Mouse (Mus musculus): ENCODE data around the gene Rap1gap2.

Gene Rap1gap2

DNA sequence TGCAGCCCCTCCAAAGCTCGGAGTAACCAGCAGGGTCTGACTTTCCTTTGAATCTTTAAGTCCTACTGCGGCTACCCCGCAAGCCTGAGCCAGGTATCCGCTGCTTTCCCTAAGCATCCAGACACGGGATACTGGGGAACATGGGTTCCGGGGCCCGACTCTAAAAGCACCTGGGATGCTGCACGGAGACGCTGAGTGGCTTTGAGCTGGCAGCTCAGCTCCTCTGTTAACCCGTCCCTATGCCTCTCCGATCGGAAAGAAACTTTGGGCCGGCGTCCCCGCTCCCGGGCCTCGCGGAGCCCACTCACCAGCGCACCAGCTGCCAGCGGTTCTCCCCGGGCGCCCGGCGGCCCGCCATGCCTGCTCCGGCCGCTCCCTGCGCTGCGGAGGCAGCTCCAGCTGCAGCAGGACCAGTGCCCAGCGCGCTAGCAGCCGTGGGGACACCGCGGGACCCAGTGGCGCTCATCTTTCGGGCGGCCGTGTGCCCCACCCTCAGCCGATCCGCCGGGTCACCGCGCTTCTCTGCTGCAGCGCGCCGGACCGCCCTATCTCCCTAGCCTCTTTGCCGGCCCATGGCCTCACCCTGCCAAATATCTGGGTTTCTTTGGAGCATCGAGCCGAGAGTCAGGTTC is at the start of gene Rap1gap2:
Rap1gap2 (minus strand) TSS at position 371 of the 632 bp plus-strand sequence.
- DNase-seq (ENCODE audit: low spot score), result no peak

DNA sequence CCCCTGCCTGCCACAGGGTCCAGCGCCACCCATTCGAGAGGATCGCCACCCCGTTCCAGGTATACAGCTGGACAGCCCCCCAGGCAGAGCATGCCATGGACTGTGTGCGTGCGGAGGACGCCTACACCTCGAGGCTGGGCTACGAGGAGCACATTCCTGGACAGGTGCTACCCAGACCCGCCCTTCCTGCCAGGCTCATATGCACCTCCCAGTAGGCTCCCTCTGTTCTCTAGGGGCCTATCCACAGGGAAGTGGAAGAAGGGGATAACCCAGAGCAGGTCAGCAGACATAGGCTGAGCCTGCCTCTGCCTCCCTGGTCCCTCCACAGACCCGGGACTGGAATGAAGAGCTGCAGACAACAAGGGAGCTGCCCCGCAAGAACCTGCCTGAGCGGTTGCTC is 49.6 kb upstream of the Rap1gap2 start:
- DNase-seq (ENCODE audit: low spot score), result no peak

DNA sequence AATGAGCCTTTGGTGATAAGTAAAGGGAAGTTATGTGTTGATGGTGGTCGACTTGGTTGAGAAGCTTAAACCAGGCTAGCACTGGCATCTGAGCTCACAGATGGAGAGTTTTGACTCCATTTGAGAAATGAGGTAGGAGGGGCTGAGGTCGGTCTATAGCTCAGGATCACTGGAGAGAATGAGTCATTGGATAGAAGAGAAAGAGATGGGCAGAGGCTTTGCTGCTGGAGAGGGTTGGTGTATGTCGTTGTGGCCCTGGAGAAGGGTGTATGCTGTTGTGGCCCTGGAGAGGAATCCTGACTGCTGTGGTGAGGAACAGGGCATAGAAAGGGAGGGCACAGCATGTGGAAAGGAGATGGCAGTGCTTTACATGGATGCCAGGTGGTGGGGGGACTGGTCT is 45.2 kb upstream of the Rap1gap2 start:
- DNase-seq (ENCODE audit: low spot score), result no peak

DNA sequence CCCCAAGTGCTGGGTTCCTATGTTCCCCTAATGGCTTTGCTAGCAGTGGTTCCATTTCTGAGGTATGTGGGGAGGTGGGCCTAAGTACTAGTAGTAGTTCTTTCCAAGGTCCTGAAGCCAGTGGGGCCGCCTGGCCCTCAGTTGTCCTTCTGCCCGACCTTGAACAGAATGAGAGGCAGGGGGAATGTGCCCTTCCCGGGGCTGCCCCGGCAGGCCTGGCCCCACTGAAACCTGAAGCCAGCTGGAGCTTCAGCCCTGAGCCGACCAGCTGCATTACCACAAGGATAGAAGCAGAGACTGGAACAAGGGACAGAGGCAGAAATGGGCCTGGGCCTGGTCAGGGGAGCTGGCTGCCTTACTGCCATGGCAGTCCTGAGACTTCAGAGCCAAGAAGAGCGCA is 42.7 kb upstream of the Rap1gap2 start:
- peak; percentile 77 for DNase-seq (ENCODE audit: low spot score)

DNA sequence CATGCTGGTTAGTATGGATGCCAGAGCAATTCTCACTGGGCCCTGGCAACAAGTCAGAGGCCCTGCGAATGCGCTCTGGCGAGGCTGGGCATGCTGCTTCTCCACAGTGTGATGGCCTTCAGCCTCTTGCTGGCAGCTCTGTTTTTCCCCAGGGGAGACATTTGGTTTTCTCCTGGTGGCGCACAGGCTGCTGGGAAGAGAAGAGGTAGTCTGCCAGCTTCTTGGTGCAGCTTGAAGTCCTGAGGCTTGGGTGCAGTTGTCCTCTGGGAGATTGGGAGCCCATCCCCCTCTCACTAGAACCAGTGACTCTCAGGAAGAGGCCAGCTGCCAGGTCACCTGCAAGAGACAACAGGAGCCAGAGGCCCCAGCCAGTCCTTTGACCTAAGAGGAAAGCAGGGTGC is 42.1 kb upstream of the Rap1gap2 start:
- peak; percentile 62 for DNase-seq (ENCODE audit: low spot score)

DNA sequence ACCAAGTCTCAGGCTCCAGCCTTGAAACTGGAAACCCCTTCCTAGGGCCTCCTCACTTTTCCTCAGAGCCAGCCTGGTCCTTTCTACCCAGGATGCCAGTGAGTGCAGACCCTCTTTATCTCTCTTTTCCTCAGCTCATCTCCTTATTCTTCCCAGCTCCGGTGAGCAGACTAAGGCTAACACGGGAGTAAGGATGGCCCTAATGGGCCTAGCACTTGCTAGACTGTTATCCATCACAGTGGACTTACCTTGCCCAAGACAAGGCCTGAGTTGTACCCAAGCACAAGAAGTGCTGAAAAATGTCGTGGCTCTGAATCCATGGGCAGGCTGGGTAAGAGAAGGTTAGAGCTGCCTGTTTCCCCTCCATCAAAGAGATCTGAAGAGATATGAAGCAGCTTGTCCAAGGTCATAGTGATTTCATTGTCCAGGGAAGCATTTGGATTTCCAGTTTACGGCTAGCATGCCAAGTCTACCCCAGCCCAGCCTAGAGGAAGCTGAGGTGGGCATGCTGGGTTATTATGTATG is 39.9 kb upstream of the Rap1gap2 start:
- no peak for DNase-seq (ENCODE audit: low spot score)

DNA sequence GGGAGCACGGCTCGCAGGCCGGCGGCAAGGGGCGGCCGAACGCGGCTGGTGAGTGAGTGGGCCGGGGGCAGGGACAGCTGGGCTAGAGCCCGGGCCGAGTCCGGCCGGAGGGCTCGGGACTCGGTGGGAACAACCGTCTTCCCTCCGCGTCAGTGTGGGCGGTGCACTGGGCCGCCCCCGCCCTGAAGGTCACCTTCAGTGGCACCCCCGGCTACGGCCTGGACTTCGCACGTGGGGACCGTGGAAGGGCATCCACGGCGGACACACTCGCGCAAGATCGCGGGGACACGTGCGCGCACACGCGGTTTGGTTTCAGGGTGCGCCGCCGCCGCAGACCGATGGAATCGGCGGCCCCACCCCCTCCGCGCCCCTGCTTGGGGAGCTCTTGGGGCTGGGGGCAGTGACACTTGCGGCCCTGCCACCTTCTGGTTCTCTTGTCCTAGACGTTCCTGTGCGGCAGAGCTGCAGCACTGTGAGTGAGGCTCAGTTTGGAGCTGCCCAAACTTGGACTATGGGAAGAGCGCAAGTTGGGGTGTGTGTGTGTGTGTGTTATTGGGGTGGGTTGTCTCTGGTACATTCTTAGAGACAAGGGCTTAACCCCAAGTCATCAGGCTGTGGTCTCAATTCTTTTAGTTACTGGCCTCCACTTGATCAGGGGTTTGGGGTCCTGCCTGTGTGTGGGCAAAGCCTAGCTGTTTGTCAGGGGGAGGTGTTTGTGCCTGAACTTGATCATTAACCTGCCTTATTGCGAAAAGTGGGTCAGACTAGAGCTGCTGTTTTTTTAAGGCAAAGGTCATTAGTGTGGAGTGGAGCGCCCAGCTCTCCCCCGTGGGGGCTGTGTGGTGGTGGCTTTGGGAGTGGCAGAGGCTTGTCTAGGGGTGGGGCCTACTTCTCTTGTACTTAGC is 39.2 kb upstream of the Rap1gap2 start:
- peak; percentile 48 for DNase-seq (ENCODE audit: low spot score)

DNA sequence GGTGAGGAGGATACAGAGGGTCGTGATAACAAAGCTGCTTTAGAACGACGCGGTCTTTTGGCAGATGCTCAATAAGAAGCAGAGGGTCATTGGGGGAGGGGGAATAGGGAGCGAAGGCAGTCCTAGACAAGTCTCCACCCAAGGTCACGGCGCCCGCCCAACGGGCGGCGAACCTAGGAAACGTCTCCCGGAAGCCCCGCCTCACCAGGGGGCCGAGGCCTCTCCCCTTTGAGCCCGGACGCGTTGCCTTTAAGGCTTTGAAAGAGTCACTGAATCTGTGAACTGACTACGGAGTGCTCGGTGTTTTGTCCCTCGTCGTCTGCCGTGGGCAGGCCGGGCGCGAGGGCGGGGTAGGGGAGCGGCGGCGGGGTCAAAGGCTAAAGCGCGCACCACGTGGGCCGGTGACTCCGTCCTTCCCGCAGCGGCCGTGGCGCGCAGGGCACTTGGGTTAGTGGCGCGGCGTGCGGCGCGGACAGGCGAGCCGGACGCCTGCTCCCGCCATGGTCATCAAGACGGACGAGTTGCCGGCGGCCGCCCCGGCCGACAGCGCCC is 38.5 kb upstream of the Rap1gap2 start, which contains the start of gene Cluh:
Cluh (plus strand) TSS at position 401 of the 552 bp plus-strand sequence.
- DNase-seq (ENCODE audit: low spot score), result peak; percentile 98

DNA sequence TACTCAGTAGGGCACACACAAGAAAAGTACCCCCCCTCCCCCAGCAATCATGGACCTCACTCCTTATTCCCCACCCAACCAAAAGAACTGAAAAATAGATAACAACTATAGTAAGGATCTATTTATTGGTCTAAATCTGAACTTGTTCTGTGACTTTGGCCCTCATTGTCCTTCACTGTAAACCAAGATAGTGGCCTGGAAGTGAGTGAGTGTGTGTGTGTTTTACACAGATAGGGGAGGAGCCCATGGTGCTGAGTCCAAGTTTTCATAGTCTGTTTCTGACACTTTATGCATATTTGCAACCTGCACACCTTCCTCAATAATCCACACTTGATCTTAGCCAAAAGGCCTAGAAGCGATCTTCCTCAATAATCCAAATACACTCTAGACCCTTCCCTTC is 38.0 kb upstream of the Rap1gap2 start:
- no peak for DNase-seq (ENCODE audit: low spot score)

DNA sequence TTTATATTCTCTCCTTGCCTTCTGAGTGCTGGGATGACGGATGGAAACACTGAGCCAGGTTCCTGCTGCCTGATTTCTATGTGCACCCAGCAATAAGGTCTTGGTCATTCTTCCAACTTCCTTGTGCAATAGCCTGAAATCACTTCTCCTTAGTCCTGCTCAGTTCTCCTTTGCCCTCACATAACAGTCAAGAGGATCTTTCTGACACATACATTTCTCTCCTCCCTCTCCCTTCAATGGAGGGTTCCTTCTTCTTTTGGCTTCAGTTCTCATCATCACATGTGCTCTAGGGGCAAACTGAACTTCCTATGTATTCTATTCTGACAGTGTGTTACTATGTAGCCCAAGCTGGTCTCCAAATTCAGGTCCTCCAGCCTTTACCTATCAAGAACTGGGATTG is 37.3 kb upstream of the Rap1gap2 start:
- no peak for DNase-seq (ENCODE audit: low spot score)

DNA sequence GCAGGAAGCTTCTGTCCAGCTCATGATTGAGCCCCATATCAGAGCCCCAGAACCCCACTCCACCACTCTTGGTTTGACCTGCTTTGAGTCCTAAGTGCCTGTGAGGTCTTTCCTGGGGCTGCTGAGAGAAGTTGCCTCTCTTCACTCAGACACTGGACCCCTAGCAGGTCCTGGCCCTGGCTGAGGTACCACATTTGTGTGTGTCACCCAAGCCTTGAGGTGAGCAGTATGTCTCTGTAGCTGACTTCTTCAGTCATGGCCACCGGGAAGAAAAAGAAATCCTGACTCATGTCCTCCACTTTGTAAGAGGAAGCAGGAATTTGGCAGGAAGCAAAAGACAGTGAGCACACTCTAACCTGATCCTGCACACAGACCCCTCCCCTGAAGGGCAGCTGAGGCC is 28.9 kb upstream of the Rap1gap2 start:
- no peak for DNase-seq (ENCODE audit: low spot score)

DNA sequence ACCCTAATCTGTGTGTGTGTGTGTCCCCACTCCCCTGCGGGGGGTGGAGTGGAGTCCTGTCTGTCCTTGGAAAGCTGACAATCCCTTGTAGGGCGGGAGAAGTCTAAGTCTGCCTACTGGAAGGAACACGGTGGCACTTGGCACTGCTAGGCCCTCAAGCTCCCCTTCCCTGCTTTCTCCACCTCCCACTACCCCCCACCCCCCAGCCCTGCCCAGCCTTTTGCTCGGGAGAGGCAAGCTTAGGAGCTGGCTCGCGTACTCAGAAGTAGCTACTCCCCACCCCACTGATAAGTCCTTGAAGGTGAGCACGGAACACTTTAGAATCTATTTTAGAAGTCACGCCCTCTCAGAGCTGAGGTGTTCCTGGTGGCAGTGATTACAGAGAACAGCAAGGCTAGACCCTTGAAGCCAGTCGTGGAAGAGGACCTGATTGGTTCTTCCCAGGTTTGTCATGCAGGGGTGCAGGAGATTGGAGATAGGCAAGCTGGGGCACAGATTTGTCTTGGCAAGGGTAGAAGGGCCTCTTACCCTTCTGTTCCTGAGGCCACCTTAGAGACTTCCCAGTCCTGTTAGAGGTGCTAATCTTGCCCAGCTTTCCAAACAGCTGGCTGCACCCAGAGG is 28.2 kb upstream of the Rap1gap2 start:
- DNase-seq (ENCODE audit: low spot score), result no peak

DNA sequence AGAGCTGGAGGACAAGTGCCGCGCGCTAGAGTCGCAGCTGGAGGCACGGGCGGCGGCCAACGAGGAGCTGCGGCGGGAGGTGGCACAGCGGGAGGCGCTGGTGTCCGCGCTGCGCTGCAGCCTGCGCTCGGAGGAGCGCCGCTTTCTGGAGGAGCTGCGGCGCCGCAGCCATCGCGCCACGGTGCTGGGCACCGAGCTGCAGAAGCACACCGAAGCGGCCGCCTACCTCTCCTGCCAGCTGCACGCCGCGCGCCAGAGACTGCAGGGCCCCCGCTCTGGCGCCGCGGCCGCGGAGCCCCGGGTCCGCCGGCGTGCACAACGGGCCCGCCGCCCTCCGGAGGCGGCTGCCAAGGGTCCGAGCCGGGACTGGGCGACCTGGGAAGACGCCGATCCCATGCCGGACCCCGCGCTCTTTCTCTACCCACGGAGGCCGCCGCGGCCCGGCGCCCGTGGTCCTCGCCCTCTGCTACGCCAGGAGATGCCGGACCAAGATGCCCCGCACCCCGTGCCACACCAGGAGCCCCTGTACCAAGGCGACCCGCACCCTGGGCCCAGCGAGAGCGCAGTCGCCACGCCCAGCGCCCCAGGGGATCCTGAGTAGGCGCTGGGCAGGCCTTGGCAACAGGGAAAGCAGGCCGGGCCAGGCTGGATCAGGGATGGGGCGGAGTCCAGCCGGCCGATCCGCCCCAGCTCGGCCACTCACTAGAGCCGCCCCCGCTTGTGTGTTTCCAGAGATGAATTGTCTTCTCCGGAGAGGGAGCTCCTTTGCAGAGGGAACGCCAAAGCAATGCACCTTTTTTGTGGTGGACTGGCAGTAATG is 27.5 kb upstream of the Rap1gap2 start:
- peak; percentile 84 for DNase-seq (ENCODE audit: low spot score)

DNA sequence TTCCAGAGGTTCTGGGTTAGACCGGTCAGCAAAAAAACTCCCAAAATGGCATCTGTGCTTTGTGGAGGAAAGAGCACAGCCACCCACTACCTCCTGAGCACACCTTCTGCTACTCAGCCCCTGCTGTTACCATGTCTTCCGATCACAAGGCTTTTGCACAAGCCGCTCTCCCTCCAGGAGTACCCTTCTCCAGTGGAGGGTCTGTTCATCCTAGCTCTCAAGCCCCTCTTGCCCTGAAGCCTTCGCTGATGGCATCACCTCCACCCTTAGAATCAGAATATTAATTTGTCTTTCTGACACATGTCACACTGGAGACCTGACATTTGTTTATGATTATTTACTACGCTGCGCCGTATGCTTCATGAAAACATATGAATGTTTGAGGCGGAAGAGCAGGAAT is 26.8 kb upstream of the Rap1gap2 start:
- no peak for DNase-seq (ENCODE audit: low spot score)

DNA sequence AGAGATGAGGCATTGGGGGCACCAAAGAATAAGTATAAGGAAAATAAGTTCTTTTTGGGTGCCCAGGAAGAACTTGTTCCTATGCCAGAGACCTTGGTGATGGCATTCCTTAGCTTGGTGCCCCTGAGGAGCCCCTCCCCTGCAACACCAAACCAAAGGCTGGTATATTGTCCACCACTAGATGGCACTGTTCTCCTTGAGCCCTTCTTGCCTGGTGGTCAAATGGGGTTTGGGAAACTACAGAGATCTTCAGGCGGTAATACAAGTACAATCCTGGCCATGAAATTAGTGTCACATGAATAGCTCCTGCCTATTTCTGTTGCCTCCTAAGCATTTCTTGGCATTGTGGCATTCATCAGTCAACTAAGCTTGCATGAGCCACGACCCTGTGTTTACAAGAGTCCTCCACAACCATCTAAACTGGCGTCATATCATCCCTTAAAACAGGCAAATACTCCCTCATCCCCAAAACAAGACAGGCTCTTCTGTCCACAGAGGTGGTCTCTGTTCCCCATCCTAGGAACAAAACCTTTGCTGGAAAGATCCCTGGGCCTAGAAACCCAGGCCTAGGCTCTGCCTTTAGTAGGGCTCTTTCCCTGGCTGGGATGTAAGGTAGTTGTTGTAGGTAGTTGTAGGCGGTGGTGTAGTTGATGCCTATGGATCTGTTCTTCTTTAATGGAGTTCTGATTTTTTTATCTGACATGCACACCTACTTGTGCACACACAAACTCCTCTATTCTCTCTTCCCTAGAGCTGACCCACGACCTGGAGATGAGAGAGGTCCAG is 24.0 kb upstream of the Rap1gap2 start:
- DNase-seq (ENCODE audit: low spot score), result peak; percentile 39

DNA sequence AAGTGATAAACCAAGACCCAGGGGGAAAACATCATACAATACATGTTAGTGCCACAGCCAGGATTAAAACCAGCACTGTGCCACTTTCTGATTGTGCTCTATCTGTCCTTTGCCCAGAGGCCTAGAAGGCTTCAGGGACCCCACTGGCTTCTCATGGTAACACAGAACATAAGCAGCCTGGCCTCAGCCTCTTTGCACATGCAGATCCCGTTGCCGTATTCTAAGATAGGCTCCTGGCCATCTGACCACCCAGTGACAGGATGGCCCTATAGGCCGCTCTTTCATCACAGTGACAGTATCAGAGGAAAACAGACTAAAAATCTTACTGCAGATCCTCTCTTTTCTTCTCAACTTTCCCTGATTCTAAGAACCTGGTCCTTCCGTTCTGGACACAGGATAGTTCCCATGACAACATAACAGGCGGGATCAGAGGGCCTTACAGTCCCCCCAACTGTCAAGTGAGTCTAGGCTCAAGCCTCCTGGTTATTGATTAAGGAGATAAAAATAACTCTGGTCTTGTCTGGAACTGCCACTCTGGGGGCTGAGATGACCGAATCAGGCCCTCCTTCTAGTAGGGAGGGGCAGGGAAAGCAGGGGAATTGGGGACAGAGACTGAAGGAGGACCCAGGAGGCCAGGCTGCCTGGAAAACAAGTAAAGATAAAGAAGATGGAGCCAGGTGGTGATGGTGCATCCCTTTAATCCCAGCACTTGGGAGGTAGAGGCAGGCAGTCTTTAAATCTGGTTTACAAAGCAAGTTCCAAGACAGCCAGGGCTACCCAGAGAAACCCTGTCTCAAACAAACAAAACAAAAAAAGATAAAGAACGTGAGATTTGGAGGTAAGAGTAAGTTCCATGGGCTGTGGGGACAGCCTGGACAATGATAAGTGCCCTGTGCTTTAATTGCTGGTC is 21.4 kb upstream of the Rap1gap2 start:
- no peak for DNase-seq (ENCODE audit: low spot score)

DNA sequence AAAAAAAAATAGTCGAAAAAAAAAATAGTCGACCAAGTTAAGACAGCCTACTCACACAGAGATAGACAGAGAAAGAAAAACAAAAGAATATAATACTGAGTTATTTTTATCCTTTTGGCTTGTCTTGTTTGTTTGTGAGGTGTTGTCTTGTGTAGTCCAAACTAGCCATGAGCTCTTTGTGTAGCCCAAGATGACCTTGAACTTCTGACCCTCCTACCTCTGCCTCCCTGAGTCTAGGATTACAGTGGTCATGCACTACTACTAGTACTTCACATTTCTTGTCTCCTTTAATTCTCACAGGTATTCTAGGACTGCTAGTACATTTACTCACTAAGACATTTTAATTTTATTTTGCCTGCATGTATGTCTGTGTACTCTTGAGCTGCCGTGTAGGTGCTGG is 16.8 kb upstream of the Rap1gap2 start:
- no peak for DNase-seq (ENCODE audit: low spot score)

DNA sequence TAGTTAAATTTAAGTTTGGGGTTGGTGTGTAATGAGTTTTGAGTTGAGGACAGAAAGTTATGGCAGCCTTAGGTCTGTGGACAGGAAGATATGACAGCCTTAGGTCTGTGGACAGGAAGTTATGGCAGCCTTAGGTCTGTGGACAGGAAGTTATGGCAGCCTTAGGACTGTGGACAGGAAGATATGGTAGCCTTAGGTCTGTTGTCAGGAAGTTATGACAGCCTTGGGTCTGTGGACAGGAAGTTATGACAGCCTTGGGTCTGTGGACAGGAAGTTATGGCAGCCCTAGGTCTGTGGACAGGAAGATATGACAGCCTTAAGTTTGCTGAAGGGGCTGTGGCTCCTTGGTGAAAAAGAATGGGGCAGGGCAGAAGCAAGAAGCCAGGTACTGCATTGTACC is 14.6 kb upstream of the Rap1gap2 start:
- DNase-seq (ENCODE audit: low spot score), result no peak

DNA sequence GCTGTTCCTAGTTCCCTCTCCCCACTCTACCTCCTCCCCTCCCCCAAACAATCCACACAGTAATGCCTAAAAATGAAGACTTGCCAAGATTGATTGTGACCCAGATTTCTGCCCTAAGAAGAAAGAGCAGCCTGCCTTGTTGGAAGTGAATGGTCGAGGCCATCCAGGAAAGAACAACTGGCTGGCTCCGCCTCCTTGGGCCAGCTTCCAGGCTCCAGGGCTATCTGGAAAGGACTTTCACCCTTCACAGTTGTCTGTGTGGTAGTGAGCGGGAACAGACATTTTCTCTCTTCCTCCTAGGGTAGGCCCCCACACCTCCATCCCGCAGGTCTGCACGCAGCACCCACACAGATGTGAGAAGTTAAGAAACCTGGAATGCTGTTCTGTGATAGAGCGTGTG is 13.0 kb upstream of the Rap1gap2 start:
- no peak for DNase-seq (ENCODE audit: low spot score)

Measured in ovary, adult 18-20 months (tissue).